Mouse (Mus musculus): ENCODE data around the gene Atp11c.

Atp11c gene

DNA sequence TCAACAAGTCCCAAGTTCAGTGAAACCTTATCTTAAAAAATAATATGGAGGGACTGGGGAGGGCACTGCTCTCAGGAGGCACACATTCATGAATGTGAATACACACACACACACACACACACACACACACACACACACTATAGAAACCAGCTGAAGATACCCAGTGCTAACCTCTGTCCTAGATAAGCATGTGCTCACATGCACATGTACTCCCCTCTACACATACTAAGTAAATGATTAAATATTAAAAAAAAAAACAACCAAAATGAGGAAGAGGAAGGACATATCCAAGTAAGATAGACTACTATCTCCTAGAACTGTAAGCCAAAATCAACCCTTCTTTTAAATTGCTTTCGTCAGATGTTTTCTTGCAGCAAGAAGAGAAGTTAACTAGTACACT, 205.6 kb downstream of the Atp11c start:
- no peak for DNase-seq (ENCODE audit: low read depth, low spot score)

DNA sequence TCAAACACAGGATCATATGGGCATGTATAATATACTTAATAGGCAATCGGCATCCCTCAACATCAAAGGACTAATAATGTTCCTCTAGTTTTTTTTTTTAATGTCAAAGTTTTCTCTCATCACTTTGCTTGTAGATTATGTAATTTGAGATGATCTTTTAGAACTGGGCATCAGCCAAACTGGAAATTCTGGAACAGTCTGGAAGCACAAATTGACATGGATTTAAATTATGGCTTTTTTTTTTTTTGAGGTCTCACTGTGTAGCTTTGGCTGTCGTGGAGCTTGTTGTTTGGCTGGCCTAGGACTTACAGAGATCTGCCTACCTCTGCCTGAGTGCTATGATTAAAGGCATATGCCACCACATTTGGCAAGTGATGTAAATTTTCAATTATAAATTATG, 210.8 kb downstream of the Atp11c start:
- DNase-seq (ENCODE audit: low read depth, low spot score), result no peak

DNA sequence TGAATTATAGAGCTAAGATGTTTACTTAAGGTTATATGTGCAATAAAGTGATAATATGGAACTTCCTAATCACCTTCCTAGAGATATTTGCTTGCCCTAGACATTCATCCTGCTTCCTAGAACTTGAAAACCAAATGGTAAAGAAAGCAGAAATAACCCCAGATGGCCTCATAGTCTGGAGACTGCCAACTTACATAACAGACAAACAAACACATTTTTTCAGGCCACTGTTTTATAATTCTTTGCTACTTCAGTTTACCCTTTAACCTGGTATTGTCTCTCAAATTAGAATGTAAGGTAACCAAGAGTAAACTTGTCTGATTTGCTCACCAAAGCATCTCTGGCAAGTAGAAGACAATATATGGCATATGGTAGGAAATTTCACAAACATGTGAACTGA, 212.1 kb downstream of the Atp11c start:
- DNase-seq (ENCODE audit: low read depth, low spot score), result no peak

DNA sequence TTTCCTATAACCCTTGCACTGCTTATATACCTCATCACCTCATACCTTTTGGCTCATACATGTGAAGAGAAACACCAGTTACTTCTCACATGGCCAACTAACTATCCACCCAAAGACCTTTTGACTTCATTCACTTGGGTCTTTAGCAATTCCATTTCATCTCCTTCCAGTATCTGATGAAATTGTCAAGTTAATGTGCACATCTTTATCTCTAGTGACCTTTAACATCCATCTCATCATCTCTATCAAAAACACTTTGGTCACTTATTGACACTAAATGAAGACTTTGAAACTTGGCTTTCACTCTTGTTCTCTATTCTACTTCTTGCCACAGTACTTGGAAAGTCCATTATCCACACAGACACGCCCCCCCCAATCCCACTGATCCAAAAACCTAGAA, 243.8 kb downstream of the Atp11c start:
- DNase-seq (ENCODE audit: low read depth, low spot score), result no peak

DNA sequence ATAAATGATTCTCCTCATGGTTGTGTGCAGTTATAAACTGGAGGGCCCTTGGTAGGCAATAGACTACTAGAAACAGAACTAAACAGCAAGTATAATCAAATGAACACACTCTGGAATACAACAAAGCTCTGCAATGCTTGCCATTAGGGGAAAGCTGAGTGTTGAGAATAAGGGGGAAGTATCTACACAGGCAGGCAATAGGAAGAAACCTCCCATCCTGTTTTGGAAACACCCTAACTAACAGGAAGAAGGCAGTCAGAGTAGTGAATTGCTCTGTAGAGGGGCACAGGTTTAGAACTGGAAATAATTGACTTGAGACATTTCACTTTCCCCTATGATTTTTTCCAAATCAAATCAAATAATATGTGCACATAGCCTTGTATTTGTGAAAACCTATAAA, 247.1 kb downstream of the Atp11c start:
- no peak for DNase-seq (ENCODE audit: low read depth, low spot score)

DNA sequence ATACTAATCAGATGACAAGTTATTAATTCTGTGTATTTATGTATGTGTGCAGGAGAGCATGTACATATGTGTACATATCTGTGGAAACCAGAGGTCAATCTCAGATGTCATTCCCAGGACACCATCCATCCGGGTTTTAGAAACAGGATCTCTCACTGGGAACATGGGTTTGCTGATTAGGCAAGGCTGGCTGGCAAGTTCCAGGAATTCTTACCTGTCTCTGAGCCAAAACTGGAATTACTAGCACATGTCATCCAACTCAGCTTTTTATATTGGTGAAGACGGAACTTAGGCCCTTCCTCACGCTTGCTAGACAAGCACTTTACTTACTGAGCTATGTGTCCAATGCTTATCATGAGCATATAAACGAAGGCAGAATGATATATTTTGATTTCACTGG, 247.5 kb downstream of the Atp11c start:
- DNase-seq (ENCODE audit: low read depth, low spot score), result no peak

DNA sequence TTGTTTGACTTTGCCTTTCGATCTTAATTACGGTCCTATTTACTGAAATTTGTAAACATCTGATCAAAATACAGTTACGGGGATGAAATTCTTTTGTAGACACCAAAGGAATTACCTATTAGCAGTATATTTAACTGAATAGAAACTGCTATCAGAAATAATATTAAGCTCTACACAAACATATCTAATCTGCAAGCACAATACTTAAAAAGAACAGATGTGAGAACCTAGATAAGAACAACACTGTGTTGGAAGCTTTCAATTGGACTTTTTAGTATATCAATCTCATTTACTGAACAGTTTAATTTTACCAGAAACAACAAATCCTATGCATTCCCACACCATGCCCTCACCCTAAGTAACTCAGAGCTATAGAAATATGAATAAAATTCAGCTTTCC, 262.8 kb downstream of the Atp11c start:
- no peak for DNase-seq (ENCODE audit: low read depth, low spot score)

DNA sequence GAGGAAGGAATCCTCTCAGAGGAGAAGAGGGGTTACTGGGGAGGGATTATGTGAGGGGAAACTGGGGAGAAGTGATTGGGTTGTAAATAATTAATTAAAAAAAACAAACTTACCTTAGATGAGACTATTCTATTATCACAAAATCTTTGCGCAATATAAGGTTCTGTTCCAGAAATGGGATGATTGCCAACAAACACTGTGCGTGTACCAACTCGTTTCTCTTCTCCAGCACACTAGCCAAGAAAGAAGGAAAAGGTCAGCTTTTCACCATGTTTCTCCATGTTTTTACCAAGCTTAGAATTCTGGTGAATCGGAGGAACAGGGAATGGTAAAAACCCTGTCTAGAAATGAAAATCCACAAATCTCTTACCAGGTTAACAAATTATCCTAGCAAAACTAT, 271.2 kb downstream of the Atp11c start:
- no peak for DNase-seq (ENCODE audit: low read depth, low spot score)

DNA sequence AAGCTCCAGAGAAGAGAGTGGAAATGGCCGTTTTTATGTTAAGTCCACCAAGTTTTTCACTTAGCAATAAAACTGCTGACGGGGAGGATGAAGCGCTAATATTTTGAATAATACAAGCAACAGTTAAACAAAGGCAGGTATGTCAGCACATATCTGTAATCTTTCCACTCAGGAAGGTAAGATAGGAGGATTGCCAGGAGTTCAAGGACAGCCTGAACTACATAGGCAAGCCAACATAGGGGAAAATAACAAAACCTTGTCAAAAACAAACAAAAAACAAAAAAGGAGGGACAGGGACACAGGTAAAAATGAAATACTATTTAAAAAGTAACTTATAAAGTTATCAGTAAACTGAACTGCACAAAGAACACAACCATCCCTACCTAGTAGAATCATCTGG, 274.8 kb downstream of the Atp11c start:
- no peak for DNase-seq (ENCODE audit: low read depth, low spot score)

DNA sequence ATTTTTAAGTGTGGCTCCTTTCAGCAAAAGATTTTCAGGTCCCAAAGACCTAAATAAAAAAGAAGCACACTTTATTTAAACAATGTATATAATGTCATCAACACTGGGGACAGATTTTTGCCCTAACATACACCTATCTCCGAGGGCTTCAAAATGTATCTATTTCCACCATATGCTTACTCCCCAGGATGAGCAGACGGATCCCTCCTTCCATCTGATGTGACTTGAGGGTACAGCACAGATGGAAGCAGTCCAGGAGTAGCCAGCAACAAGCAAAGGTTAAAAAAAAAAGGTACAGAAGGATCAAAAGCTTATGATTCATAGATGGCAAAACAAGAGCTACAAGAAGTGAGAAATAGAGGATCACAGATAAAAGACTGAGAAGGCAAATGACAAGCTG, 300.2 kb downstream of the Atp11c start:
- no peak for DNase-seq (ENCODE audit: low read depth, low spot score)

DNA sequence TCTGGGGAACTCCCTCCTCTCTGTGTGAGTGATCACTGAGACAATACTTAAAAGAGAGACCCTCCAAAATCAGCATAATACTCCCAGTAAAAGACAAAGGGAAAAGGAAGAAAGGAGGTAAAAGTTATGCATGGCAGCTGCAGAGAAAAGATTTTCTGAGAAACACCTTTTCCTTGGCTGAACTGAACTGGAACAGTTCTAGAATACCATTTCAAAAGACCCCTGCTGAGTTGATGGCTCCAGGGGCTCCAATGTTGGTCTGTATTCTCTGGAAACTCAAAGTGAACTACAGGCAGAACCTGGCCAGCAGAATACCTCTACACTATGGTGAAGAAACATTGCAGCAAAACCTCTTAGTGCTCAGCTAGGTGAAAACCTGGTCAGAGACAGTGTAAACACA, 337.2 kb downstream of the Atp11c start:
- peak; percentile 18 for DNase-seq (ENCODE audit: low read depth, low spot score)

DNA sequence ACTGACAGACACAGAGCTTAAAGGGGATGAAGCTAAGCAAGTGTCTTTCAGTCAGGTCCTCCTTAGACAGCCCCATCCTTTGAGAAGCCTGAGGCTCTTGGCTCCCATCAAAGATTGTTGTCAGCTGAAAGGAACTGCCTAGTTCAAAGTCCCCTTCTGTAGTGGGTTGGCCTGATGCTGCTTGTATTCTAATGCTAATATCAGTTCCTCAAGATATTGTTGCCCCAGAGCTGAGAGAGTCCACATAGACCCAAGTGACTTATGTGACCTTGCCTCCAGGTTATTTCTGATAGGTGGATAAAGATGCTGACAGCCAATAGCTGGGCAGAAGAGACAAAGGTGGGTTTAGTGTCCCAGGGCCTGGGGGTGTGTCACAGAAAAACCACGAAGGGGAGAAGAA, 404.8 kb downstream of the Atp11c start:
- no peak for DNase-seq (ENCODE audit: low read depth, low spot score)

DNA sequence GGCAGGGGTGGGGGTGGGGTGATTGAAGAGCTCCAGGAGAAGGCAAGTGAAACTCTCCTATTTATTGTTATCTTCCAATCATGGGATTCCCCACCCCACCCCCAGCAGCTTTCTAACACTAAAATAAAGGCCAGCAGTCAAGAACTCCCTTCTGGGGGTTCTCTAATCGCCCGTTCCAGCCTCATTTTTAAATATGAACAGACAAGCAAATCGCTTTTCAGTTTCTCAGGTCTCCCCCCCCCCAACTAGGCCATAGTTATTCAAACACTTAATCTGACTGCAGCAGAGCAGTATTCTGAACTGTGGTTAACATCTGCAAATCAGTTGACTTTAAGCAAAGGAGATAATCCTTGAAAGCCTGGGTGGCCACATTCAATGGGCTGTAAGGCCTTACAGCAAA, 409.9 kb downstream of the Atp11c start:
- DNase-seq (ENCODE audit: low read depth, low spot score), result no peak

DNA sequence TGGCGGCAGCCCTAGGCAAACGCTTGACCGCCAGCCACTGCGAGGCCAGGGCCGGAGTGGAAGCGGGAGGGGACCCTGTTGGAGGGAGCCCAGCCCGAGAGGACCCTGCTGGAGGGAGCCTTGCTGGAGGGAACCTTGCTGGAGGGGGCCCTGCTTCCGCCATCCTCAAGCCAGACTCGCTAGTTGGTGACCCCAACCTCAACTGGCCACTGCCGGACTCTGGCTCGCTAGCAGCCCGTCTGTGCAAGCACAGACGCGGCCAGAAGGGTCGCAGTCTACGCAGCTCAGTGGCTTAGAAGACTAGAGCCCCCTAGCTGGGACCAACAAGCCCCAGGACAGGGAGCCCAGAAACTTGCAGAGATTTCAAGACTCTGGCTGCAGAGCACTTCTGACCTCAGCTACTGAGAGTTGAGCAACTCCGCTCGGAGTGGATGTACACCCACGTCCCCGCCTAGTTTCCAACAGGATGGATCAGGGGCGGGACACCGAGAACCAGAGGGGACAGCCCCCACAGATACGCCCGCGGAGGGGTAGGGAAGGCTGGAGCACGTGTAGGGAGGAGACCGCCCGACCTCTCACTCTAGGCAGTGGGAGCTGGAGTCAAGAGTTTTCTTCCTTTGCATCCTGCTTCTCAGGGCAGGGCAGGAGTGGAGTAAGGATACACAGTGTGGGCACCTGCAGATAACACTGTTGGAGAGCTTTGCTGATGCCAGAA, 413.6 kb downstream of the Atp11c start, which contains the start of gene Mcf2:
Gene Mcf2 (minus strand): TSS at position 346 of the 715 bp plus-strand sequence.
- no peak for DNase-seq (ENCODE audit: low read depth, low spot score)

DNA sequence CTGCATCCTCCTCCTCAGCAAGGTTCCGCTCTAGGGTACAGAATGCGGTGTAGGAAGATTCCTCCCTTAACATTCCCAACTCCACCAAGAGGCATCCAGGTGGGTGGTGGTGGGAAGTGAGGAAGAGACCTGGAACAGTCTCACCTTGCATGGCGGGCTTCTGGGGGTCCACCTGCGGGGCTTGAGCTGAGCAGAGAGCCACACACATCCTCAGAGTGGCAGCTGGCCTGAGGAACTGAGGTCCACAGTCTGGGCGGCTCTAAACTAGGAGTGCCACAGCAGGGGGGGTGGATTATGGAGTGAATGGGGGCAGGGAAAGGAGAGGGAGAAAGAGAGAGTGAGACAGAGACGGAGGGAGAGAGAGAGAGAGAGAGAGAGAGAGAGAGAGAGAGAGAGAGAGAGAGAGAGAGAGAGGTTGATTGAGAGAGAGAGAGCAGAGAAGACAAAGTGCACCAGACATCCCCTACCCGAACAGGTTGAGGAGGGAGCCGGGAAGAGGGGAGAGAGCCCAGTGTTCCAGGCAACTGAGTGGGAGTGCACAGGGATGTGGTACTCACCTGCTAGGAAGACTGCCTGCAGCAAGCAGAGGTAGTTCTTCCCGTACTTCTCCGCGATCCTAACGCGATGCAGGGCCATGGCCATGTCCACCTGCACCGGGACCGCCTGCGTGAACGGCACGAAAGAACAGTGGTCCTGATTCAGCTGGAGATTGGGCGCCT, 414.3 kb downstream of the Atp11c start:
- DNase-seq (ENCODE audit: low read depth, low spot score), result no peak
